Mouse (Mus musculus) T-helper 17 cell (primary cell): Measurements from ENCODE around the gene Gm2022.
"Not testable (repeated sequence)": the region's sequence is repeated elsewhere in the genome, so short reads cannot be mapped to it uniquely, and the experiment has no call there.

Experiments used
- in situ Hi-C, 2 experiments: fragments of 300-600 bp; cut with MboI, MseI; formaldehyde crosslinking; loops; 1 replicate in 1 of 2; 2 replicates in 1 of 2; pipeline ENCODE4 v1.15.1; 2025; ENCODE audit warnings: high pct_unique_total_duplicates in 2 of 2

Gm2022 gene

GRCm38 (mm10) chr12:87895070-87895469 lies at the start of gene Gm2022:
Gene Gm2022, plus strand, starts transcription at chr12:87895370.
- in situ Hi-C loops: loop anchor here (5.0 kb wide), 1 partner anchor 272 kb away; no protein-coding TSS in a partner anchor

- in situ Hi-C loops: loop anchor here in 1 of 2 experiments (5.0 kb wide), 1 partner anchor 193 kb away; no protein-coding TSS in a partner anchor
These were observed 44.5 kb upstream of the Gm2022 start for GRCm38 (mm10) chr12:87850657-87851056.

GRCm38 (mm10) chr12:87856067-87856466 lies 39.1 kb upstream of the Gm2022 start:
- in situ Hi-C loops: loop anchor here in 1 of 2 experiments (5.0 kb wide), 1 partner anchor 204 kb away; no protein-coding TSS in a partner anchor

- in situ Hi-C loops: not testable (repeated sequence)
These were observed 33.2 kb upstream of the Gm2022 start for GRCm38 (mm10) chr12:87861740-87862692.

GRCm38 (mm10) chr12:87863638-87864037 lies 31.5 kb upstream of the Gm2022 start:
- in situ Hi-C loops: not testable (repeated sequence)

GRCm38 (mm10) chr12:87864048-87864447 lies 31.1 kb upstream of the Gm2022 start:
- in situ Hi-C loops: not testable (repeated sequence)

GRCm38 (mm10) chr12:87873772-87874171 lies 21.4 kb upstream of the Gm2022 start, which contains the start of gene Gm2016:
Gene Gm2016, plus strand, starts transcription at chr12:87874072.
- in situ Hi-C loops: loop anchor here in 1 of 2 experiments (5.0 kb wide), 1 partner anchor 404 kb away; no protein-coding TSS in a partner anchor

- in situ Hi-C loops: loop anchor here in 1 of 2 experiments (10.0 kb wide), 1 partner anchor 415 kb away; no protein-coding TSS in a partner anchor
These were observed 24.6 kb downstream of the Gm2022 start, which contains the start of gene Gm2035 for GRCm38 (mm10) chr12:87919721-87920120. Gene Gm2035, minus strand, starts transcription at chr12:87919857.
